Mouse (Mus musculus) hindbrain, embryonic 10.5 days (tissue): Measurements from ENCODE around the gene Socs5. TPM values are rescaled to one million over a fixed set of nuclear protein-coding genes. Genes with fewer than 3 reads are reported as not detected.
A peak's percentile ranks its signal among the peaks of the same experiment; 100 is the strongest.

Source experiments
- DNase-seq: peaks from one replicate; pipeline ENCODE4 v3.0.0-alpha.2; 2017; ENCODE audit warnings: low spot score
- H3K27ac ChIP-seq: fragments of 300-500 bp; sonication (generic); 2 replicates; pipeline ENCODE4 v1.5.1; 2016; ENCODE audit warnings: mild to moderate bottlenecking, moderate library complexity
- H3K27me3 ChIP-seq: fragments of 300-500 bp; sonication (generic); 2 replicates; pipeline ENCODE4 v1.6.1; 2016; ENCODE audit warnings: mild to moderate bottlenecking; ENCODE audit not compliant: poor library complexity, insufficient read depth, severe bottlenecking
- H3K36me3 ChIP-seq: fragments of 300-500 bp; sonication (generic); 2 replicates; pipeline ENCODE4 v1.6.1; 2016; ENCODE audit warnings: mild to moderate bottlenecking, moderate library complexity
- H3K4me1 ChIP-seq: fragments of 300-500 bp; sonication (generic); replicated peaks from 2 replicates; pipeline ENCODE4 v1.6.1; 2016; ENCODE audit warnings: mild to moderate bottlenecking
- H3K4me3 ChIP-seq: fragments of 300-500 bp; sonication (generic); 2 replicates; pipeline ENCODE4 v1.5.1; 2016; ENCODE audit warnings: mild to moderate bottlenecking, moderate library complexity
- H3K9me3 ChIP-seq: fragments of 300-500 bp; sonication (generic); 2 replicates; pipeline ENCODE4 v1.6.1; 2016; ENCODE audit warnings: mild to moderate bottlenecking, moderate library complexity
- WGBS: fragments of 180-500 bp; shearing (Covaris S2); methylation state at CpG from one replicate; pipeline ENCODE4 v1.1.7; 2016; 5-methylcytosine and 5-hydroxymethylcytosine counted together
- polyA plus RNA-seq: library from polyadenylated mRNA; unstranded; fragments of >200 nt; fragmentation: Nextera tagmentation; extraction: Ambion mirVana; gene quantifications from 2 replicates; pipeline ENCODE4 v1.2.1, GENCODE M21; 2016

The Socs5 gene
- polyA plus RNA-seq, 1 experiment from 2014 or later = 8.8 TPM

- no peaks in the 10 kb centered on the region for H3K36me3 ChIP-seq
- H3K4me3 ChIP-seq = no peak overlapping the region
- H3K9me3 ChIP-seq = no peaks in the 10 kb centered on the region
- WGBS = 71% methylated on average over 6 of the region's 6 CpGs
- no peak overlapping the region for H3K27ac ChIP-seq
- 0 out of 2 replicates have a peak, but pooled peaks cover 9% of the 10 kb centered on the region for H3K4me1 ChIP-seq
- H3K27me3 ChIP-seq = no peaks in the 10 kb centered on the region
- no peak for DNase-seq
Measured at GRCm38 (mm10) chr17:87115615-87116014, 8.1 kb downstream of the Socs5 start.

- Histone ChIP-seq H3K27me3 (no peaks in the 10 kb centered on the region), H3K4me3 (no peak overlapping the region), H3K4me1 (0 out of 2 replicates have a peak, but pooled peaks cover 7% of the 10 kb centered on the region), H3K9me3 (no peaks in the 10 kb centered on the region), H3K27ac (no peak overlapping the region), H3K36me3 (peaks cover 13% of the 10 kb centered on the region)
- DNase-seq = no peak
- WGBS = 91% methylated on average over 7 of the region's 7 CpGs
Measured at GRCm38 (mm10) chr17:87118966-87119526, 11.6 kb downstream of the Socs5 start.

GRCm38 (mm10) chr17:87125344-87125743 is 17.9 kb downstream of the Socs5 start:
- peaks cover 4% of the 10 kb centered on the region; the same call in 1 of the 2 replicates for H3K9me3 ChIP-seq
- DNase-seq = peak; percentile 30
- peak overlapping the region; percentile 44 for H3K4me3 ChIP-seq
- H3K27ac ChIP-seq = peak overlapping the region; percentile 26; the same call in 1 of the 2 replicates
- H3K4me1 ChIP-seq = peaks cover 13% of the 10 kb centered on the region; the same call in 1 of the 2 replicates
- H3K27me3 ChIP-seq = no peaks in the 10 kb centered on the region
- H3K36me3 ChIP-seq = peaks cover 27% of the 10 kb centered on the region
- WGBS = 44% methylated on average over 24 of the region's 24 CpGs

GRCm38 (mm10) chr17:87132258-87132657 is 24.8 kb downstream of the Socs5 start:
- peaks cover 21% of the 10 kb centered on the region for H3K36me3 ChIP-seq
- no peaks in the 10 kb centered on the region for H3K9me3 ChIP-seq
- H3K4me1 ChIP-seq = no peaks in the 10 kb centered on the region
- DNase-seq = no peak
- H3K27ac ChIP-seq = no peak overlapping the region
- 89% methylated on average over 4 of the region's 4 CpGs for WGBS
- H3K4me3 ChIP-seq = no peak overlapping the region
- H3K27me3 ChIP-seq = no peaks in the 10 kb centered on the region

DNA sequence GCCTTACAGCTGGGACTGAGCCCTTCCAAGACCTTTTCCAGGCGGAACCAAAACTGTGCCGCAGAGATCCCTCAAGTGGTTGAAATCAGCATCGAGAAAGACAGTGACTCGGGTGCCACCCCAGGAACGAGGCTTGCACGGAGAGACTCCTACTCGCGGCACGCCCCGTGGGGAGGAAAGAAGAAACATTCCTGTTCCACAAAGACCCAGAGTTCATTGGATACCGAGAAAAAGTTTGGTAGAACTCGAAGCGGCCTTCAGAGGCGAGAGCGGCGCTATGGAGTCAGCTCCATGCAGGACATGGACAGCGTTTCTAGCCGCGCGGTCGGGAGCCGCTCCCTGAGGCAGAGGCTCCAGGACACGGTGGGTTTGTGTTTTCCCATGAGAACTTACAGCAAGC is 26.3 kb downstream of the Socs5 start:
- Histone ChIP-seq H3K27me3 (no peaks in the 10 kb centered on the region), H3K36me3 (peaks cover 21% of the 10 kb centered on the region), H3K4me1 (no peaks in the 10 kb centered on the region), H3K27ac (no peak overlapping the region), H3K9me3 (no peaks in the 10 kb centered on the region), H3K4me3 (no peak overlapping the region)
- 59% methylated on average over 23 of the region's 23 CpGs for WGBS
- peak; percentile 31 for DNase-seq

GRCm38 (mm10) chr17:87134631-87135030 is 27.2 kb downstream of the Socs5 start:
- WGBS = 94% methylated on average over 24 of the region's 24 CpGs
- Histone ChIP-seq H3K27ac (no peak overlapping the region), H3K4me3 (no peak overlapping the region), H3K36me3 (peaks cover 21% of the 10 kb centered on the region), H3K9me3 (no peaks in the 10 kb centered on the region), H3K27me3 (no peaks in the 10 kb centered on the region), H3K4me1 (no peaks in the 10 kb centered on the region)
- DNase-seq = no peak

DNA sequence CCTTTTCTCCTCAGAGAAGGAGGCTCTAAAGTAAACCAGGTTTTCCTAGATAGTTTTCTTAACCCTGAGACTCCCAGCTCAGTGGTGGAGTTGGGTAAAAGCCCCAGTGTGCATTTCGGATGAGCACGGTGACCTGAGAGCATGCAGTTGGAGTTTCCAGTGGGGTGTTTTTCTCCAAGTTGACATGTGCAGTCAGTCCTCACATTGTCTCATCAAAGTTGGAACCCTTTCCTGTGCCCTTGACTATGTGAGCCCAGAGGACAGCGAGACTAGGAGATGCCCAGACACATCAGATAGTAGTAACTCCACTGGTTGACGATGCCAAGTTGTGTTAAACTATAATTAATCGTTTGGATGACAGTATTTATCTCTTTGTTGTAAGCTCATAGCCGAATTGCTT is 28.3 kb downstream of the Socs5 start:
- H3K9me3 ChIP-seq = no peaks in the 10 kb centered on the region
- DNase-seq = no peak
- no peak overlapping the region for H3K4me3 ChIP-seq
- no peaks in the 10 kb centered on the region for H3K4me1 ChIP-seq
- H3K27me3 ChIP-seq = no peaks in the 10 kb centered on the region
- 92% methylated on average over 6 of the region's 6 CpGs for WGBS
- H3K27ac ChIP-seq = no peak overlapping the region
- peaks cover 21% of the 10 kb centered on the region for H3K36me3 ChIP-seq

DNA sequence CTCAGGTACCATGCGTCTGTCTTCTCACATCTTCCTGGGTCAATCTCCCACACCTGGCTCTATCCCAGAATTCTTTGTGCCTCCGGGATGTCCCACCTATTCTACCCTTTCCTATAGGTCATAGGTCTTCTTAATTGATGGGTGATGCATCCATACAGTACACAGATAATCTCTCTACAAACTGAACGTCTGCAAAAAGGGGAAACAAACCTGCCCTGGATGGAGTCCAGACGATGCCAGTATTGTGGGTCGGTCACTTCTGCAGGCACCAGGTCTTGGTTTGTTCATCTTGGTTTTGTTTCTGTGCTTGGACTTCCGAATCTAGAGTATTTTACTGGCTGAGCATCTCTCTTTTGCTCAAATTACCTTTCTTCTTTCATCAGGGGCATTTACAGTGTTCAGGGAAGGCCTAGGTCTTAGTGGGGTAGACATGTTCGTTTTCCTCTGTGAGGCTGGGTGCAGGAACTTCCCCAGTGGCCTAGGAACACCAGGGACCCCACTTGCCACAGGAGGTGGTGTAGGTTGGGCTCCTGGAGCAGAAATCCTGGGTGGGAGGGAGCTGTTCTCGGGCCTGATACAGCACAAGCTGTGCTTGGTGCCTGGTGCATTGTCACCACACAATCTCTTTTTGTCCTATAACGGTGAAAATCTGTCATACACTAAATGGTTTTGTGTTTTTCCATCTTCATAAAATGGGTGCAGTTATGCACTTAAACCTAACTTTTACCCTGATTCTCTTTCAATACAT is 33.9 kb downstream of the Socs5 start:
- Histone ChIP-seq H3K9me3 (peaks cover 3% of the 10 kb centered on the region; the same call in 1 of the 2 replicates), H3K27me3 (no peaks in the 10 kb centered on the region), H3K27ac (no peak overlapping the region), H3K4me1 (peaks cover 6% of the 10 kb centered on the region; the same call in 1 of the 2 replicates), H3K36me3 (no peaks in the 10 kb centered on the region), H3K4me3 (no peak overlapping the region)
- no peak for DNase-seq
- WGBS = 90% methylated on average over 9 of the region's 9 CpGs

DNA sequence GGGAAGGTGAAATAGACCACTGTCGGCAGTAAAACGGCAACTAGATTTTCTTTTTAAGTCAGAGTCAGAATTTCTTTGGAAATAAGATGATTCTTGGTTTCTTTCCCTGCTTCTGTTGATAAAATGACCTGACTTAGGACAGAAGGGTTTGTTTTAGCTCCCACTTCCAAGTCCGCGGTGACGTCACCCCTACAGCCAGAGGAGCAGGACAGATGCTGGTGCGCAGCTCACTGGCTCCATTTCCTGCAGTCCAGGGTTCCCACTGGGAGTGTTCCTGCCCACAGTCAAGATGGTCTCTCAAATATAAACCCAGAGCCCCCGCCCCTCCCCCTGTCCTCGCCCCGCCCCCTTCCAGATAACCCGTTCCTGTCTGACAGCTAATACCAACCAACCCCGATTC is 34.8 kb downstream of the Socs5 start:
- no peaks in the 10 kb centered on the region for H3K36me3 ChIP-seq
- H3K4me3 ChIP-seq = no peak overlapping the region
- no peak overlapping the region for H3K27ac ChIP-seq
- 59% methylated on average over 11 of the region's 11 CpGs for WGBS
- peak; percentile 29 for DNase-seq
- H3K9me3 ChIP-seq = peaks cover 3% of the 10 kb centered on the region; the same call in 1 of the 2 replicates
- peaks cover 6% of the 10 kb centered on the region; the same call in 1 of the 2 replicates for H3K4me1 ChIP-seq
- no peaks in the 10 kb centered on the region for H3K27me3 ChIP-seq

- peaks cover 3% of the 10 kb centered on the region; the same call in 1 of the 2 replicates for H3K9me3 ChIP-seq
- no peak for DNase-seq
- no peak overlapping the region for H3K27ac ChIP-seq
- WGBS = 78% methylated on average over 14 of the region's 14 CpGs
- no peak overlapping the region for H3K4me3 ChIP-seq
- no peaks in the 10 kb centered on the region for H3K27me3 ChIP-seq
- no peaks in the 10 kb centered on the region for H3K36me3 ChIP-seq
- H3K4me1 ChIP-seq = peaks cover 6% of the 10 kb centered on the region; the same call in 1 of the 2 replicates
Measured at GRCm38 (mm10) chr17:87143186-87143585, 35.7 kb downstream of the Socs5 start.

- no peak overlapping the region for H3K4me3 ChIP-seq
- no peak for DNase-seq
- no peaks in the 10 kb centered on the region for H3K27me3 ChIP-seq
- no peaks in the 10 kb centered on the region for H3K36me3 ChIP-seq
- no peak overlapping the region for H3K27ac ChIP-seq
- H3K4me1 ChIP-seq = peaks cover 6% of the 10 kb centered on the region; the same call in 1 of the 2 replicates
- WGBS = 80% methylated on average over 8 of the region's 8 CpGs
- peaks cover 3% of the 10 kb centered on the region; the same call in 1 of the 2 replicates for H3K9me3 ChIP-seq
Measured at GRCm38 (mm10) chr17:87146415-87147021, 39.0 kb downstream of the Socs5 start.

GRCm38 (mm10) chr17:87149762-87150161 is 42.3 kb downstream of the Socs5 start:
- DNase-seq = no peak
- WGBS = 94% methylated on average over 12 of the region's 12 CpGs

GRCm38 (mm10) chr17:87152984-87153383 is 45.5 kb downstream of the Socs5 start:
- H3K27ac ChIP-seq = no peak overlapping the region
- no peaks in the 10 kb centered on the region for H3K36me3 ChIP-seq
- no peak for DNase-seq
- H3K27me3 ChIP-seq = no peaks in the 10 kb centered on the region
- no peak overlapping the region for H3K4me3 ChIP-seq
- 67% methylated on average over 5 of the region's 5 CpGs for WGBS
- H3K9me3 ChIP-seq = no peaks in the 10 kb centered on the region
- 0 out of 2 replicates have a peak, but pooled peaks cover 3% of the 10 kb centered on the region for H3K4me1 ChIP-seq

More at GRCm38 (mm10) chr17:87149762-87150161, 42.3 kb downstream of the Socs5 start:
- Histone ChIP-seq H3K4me1 (no peaks in the 10 kb centered on the region), H3K4me3 (no peak overlapping the region), H3K27me3 (no peaks in the 10 kb centered on the region), H3K36me3 (no peaks in the 10 kb centered on the region), H3K27ac (no peak overlapping the region), H3K9me3 (peaks cover 3% of the 10 kb centered on the region; the same call in 1 of the 2 replicates)
